Mouse (Mus musculus) olfactory bulb, adult 2 months (tissue): ENCODE data around the gene Gria2. TPM values are rescaled to one million over a fixed set of nuclear protein-coding genes. Genes with fewer than 3 reads are reported as not detected.

Experiments used
- H3K27ac ChIP-seq: fragments of 200-500 bp; 2 replicates; pipeline ENCODE4 v1.5.1; 2012; ENCODE audit warnings: low read depth, low read length; ENCODE audit not compliant: insufficient read depth
- H3K4me1 ChIP-seq: fragments of 200-500 bp; 2 replicates; pipeline ENCODE4 v1.6.1; 2012; ENCODE audit warnings: low read length; ENCODE audit not compliant: control insufficient read depth, insufficient read depth
- H3K4me3 ChIP-seq: fragments of 200-500 bp; 2 replicates; pipeline ENCODE4 v1.5.1; 2012; ENCODE audit warnings: mild to moderate bottlenecking, low read depth, low read length, moderate library complexity; ENCODE audit not compliant: insufficient read depth
- CTCF ChIP-seq: fragments of 200-500 bp; IDR thresholded peaks from 2 replicates; pipeline ENCODE4 v1.5.1; 2012; ENCODE audit warnings: low read depth, mild to moderate bottlenecking, low read length, moderate library complexity; ENCODE audit not compliant: insufficient read depth
- POLR2A ChIP-seq: fragments of 200-500 bp; IDR thresholded peaks from 2 replicates; pipeline ENCODE4 v1.6.1; 2012; ENCODE audit warnings: mild to moderate bottlenecking, low read depth, low read length, moderate library complexity; ENCODE audit not compliant: insufficient read depth
- WGBS: fragments of 180-500 bp; shearing (Covaris S2); methylation state at CpG from one replicate; pipeline ENCODE4 v1.1.7; 2018; 5-methylcytosine and 5-hydroxymethylcytosine counted together
- polyA plus RNA-seq: library from polyadenylated mRNA; stranded (reverse); fragments of >200 nt; gene quantifications from 2 replicates; pipeline ENCODE4 v1.2.4, GENCODE M21; 2012; ENCODE audit warnings: low replicate concordance; ENCODE audit not compliant: missing spikeins, insufficient read depth, insufficient read length

The Gria2 gene
- polyA plus RNA-seq = 211 and 295 TPM in 2 replicates

DNA sequence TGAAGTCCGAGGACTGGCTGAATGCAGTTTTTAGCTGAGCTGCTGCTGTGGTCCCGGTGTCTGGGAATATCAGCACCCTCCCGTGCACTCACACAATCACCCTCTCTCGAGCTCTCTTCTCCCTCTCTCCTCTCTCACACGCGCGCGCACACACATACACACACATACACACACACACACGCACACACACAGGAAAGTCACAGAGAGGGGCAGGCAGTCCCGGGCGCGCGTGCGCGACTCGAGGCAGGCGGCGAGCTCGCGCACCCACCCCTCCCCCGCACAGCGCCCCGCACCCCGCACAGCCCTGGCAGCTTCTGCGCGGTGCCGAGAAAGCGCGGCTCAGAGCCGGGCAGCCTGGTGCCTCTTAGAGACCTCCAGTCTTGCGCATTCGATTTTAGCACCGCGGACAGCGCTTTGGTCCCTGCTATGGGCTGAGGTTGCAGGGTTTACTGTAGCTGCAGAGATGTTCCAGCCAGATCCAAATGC lies at the start of gene Gria2:
Gene Gria2 (minus strand): TSS at position 240 of the 486 bp plus-strand sequence.
- WGBS = under 1% methylated on average over 35 of the region's 35 CpGs
- Histone ChIP-seq H3K27ac (peak within 1 kb of the TSS; percentile 97), H3K4me1 (no peaks in the 10 kb centered on the region), H3K4me3 (peak within 1 kb of the TSS; percentile 77)
- TF ChIP-seq CTCF = no peak
- TF ChIP-seq POLR2A = peak; percentile 74

DNA sequence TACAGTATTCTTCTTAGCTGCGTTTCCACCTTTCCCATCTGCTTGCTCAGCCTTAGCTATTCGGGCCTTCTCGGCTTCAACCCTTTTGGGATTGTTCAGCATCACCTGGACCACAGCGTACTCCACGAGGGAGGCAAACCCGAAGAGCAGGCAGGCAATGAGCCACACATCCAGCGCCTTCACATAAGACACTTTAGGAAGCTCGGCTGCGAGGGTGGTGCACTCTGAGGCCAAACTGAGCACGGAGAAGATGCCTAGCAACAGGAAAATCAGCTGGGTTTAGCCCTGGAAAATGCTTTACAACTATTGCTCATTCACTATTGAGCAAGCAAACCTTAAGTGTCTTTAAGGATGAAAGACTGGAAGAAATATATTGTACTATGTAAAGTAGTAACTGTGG lies 48.3 kb upstream of the Gria2 start:
- Histone ChIP-seq H3K4me1 (no peaks in the 10 kb centered on the region), H3K27ac (no peak overlapping the region), H3K4me3 (no peak overlapping the region)
- TF ChIP-seq CTCF = no peak
- TF ChIP-seq POLR2A = no peak
- WGBS = 72% methylated on average over 10 of the region's 10 CpGs

DNA sequence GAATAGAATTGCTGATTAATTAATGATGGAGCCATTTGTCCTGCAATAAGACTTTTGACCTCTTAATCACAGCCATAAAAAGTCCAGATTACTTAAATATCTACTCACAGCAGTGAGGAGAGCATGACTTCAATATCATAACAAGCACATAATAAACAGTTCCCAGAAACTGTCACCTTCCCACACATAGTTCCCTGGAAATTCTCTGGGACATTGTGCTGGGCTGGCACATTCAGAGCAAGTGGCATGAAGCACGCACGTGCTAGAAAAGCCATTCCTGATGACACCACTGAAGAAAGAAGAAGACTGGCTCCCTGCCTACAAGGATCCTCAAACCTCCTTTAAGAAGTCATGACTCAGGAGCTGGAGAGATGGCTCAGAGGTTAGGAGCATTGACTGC lies 43.0 kb upstream of the Gria2 start:
- H3K4me1 ChIP-seq = no peaks in the 10 kb centered on the region
- 45% methylated on average over 2 of the region's 2 CpGs for WGBS
- no peak overlapping the region for H3K4me3 ChIP-seq
- no peak overlapping the region for H3K27ac ChIP-seq
- TF ChIP-seq POLR2A (no peak), CTCF (no peak)

DNA sequence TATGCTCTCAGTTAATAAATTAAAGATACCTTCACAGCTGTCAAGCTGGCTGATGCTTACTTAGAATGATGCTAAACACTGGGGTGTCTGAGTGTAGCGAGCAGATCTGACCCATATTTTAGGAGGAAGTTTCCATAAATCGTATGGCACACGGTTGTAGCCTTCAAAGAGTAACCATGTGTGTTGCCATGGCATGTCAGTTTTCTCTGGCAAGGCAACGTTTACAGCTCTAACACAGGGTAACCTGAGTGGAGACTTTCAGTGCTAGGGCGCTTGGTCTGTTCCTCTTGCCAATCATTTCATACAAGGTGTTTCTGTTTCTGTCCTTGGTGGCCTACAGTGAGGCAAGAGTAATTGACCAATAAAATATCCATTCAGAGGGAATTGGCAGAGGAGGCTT lies 37.2 kb upstream of the Gria2 start:
- Histone ChIP-seq H3K27ac (no peak overlapping the region), H3K4me3 (no peak overlapping the region), H3K4me1 (no peaks in the 10 kb centered on the region)
- WGBS = 83% methylated on average over 5 of the region's 5 CpGs
- TF ChIP-seq CTCF (no peak), POLR2A (no peak)

DNA sequence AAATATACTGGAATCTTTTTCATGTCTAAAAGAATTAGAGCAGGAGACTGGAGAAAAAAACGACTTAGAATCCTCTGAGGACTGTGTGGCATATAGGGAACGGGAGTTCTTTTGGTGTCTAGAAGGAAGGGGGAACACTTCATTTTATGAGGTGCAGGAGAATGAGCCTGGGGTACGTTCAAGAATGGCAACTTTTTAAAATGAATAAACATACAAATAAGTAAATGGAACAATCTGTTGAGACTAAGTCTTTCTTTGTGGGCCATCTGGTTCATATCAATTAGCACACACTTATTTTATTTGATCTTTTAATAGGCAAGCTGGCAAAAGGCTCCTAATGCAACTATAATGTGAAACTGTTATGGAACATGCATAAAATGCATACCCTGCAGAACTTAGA lies 34.9 kb upstream of the Gria2 start:
- no peak overlapping the region for H3K27ac ChIP-seq
- TF ChIP-seq POLR2A (no peak), CTCF (no peak)
- WGBS = 58% methylated on average over 3 of the region's 3 CpGs
- H3K4me3 ChIP-seq = no peak overlapping the region
- no peaks in the 10 kb centered on the region for H3K4me1 ChIP-seq

DNA sequence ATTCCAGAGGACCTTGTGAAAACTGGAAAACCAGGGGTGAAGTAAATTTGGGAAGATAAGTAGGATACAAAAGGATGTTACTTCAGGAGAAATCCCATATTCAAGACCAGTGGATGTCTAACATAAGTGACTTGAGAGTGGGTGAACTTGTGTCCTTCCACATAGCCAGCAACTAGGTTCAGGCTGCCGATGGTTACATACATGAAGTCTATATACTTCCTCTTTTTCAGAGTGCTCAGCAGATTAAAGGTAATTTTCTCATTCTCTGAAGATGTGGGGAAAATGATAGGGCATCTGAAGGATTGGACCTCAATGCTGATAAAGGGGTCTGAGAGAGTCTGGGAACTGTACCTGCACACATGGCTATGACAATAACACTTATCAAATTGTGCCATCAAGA lies 21.3 kb upstream of the Gria2 start:
- no peak overlapping the region for H3K27ac ChIP-seq
- 95% methylated on average over 1 of the region's 1 CpGs for WGBS

DNA sequence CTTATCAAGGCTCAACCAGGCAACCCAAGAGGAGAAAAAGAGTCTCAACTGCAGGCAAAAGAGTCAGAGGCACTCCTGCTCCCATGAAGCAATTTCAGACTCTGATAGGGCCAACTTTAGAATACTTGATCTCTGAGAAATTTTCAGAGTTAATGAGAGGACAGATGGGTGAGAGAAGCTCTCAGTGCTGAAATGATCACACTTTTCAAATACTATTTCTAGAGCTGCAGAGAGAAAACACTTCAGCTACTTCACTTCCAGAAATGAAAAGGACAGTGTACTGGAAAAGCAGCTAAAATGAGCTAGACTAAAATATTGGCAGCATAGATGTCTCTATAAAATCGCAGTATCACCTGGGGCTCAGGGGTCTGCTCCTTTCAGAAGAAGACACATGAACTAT lies 16.0 kb upstream of the Gria2 start:
- H3K4me1 ChIP-seq = no peaks in the 10 kb centered on the region
- 87% methylated on average over 1 of the region's 1 CpGs for WGBS

More for the DNA sequence above, 21.3 kb upstream of the Gria2 start:
- no peak overlapping the region for H3K4me3 ChIP-seq
- TF ChIP-seq POLR2A = no peak
- no peak for TF ChIP-seq CTCF
- H3K4me1 ChIP-seq = no peaks in the 10 kb centered on the region

DNA sequence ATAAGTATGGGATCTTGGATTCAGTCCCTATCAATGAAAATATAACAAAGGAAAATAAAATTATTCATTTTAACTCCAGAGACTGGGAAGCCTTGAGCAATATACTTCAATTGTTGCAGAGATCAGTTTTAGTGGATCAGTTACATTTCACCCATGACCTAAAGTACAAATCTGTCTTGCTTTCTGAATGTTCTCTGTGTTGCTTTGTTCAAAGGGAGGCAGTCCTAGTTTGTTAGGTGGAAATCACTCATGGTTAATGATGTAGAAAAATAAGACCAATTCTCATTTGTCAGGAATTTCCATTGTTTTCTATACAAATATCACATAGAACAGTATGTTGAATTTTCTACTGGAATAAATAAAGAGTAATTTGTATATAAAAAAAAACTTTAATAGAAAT lies 11.1 kb upstream of the Gria2 start:
- TF ChIP-seq CTCF (no peak), POLR2A (no peak)
- Histone ChIP-seq H3K4me3 (no peak overlapping the region), H3K27ac (no peak overlapping the region), H3K4me1 (no peaks in the 10 kb centered on the region)

More for the DNA sequence above, 16.0 kb upstream of the Gria2 start:
- no peak for TF ChIP-seq CTCF
- TF ChIP-seq POLR2A = no peak
- H3K27ac ChIP-seq = no peak overlapping the region
- H3K4me3 ChIP-seq = no peak overlapping the region

DNA sequence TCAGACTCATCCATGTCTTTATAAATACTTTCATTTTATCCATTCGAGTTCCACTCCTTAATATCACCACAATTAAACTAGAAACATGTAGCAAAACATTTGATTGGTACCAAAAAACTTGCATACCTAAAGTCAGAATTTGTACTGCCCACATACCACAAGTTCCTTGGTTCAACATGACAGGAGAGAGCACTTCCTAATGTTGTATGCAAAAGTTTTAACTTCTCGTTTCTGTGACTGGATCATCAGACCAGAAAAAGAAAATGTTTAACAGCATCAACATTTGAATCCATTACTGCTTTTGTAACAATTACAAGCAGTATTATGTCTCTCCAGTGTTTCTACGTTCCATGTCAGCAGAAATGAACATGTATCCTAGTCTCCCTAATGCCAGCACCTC lies 9.6 kb upstream of the Gria2 start:
- no peaks in the 10 kb centered on the region for H3K4me1 ChIP-seq
- 78% methylated on average over 3 of the region's 3 CpGs for WGBS
- H3K27ac ChIP-seq = no peak overlapping the region
- TF ChIP-seq CTCF (no peak), POLR2A (no peak)
- H3K4me3 ChIP-seq = no peak overlapping the region

DNA sequence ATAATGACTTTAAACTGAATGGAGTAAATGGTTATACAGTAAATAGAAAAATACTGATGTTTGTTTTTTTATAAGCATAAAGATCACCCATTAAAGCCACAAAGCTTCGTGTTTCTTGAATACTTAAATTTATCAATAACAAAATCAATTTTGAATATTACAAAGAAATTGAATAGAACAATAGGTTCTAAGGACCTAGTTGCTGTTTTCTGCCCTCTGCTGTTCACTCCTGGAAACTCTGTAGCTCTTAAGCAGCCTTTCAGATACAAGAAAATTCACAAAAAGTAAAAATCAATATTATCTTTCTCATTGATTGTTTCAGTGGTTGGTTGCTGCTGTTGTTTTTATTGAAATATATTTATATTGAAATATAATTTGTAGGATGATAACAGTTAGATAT lies 2.7 kb upstream of the Gria2 start:
- 20% methylated on average over 1 of the region's 1 CpGs for WGBS
- H3K4me3 ChIP-seq = no peak overlapping the region
- TF ChIP-seq POLR2A (no peak), CTCF (no peak)
- H3K27ac ChIP-seq = no peak overlapping the region
- H3K4me1 ChIP-seq = no peaks in the 10 kb centered on the region
